Mouse (Mus musculus) large intestine, adult 2 months (tissue): ENCODE measurements at regions not wholly inside any gene's neighbourhood (a gene's known extent, or its start where the extent isn't known, plus 50 kb on each side); places are given as distances from the start of the nearest gene placed in this dataset.

Experiments used
- DNase-seq: peaks from one replicate; pipeline ENCODE4 v3.0.0-alpha.2; 2012; ENCODE audit warnings: low read depth, low spot score
- WGBS: fragments of 180-500 bp; shearing (Covaris S2); methylation state at CpG from one replicate; pipeline ENCODE4 v1.1.7; 2018; 5-methylcytosine and 5-hydroxymethylcytosine counted together

DNA sequence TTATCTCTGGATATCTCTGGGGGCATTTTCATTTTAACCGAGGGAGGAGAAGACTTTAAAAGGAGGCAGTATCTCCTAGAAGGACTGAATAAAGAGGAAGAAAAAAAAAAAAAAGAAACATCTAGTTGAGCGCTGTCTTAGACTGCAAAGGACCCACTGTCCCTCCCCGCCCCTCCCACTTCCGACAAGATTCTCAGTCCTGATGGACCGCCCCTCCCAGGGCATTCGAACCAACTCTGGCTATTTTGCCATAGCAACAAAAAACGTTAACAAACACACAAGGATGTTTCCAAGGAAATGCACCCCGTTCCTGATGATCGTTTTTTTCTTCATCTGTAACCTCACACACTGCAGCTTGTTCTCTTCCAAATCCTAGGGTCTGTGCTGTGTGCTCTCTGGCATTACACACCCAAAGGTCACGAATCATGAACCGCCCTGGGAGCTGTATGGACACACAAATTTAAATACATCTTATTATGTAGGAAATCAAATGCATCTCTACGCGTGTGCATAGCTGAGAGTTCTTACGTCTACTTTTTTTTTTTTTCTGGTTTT, 75.8 kb downstream of the Rnd3 start:
- WGBS = 39% methylated on average over 14 of the region's 14 CpGs

DNA sequence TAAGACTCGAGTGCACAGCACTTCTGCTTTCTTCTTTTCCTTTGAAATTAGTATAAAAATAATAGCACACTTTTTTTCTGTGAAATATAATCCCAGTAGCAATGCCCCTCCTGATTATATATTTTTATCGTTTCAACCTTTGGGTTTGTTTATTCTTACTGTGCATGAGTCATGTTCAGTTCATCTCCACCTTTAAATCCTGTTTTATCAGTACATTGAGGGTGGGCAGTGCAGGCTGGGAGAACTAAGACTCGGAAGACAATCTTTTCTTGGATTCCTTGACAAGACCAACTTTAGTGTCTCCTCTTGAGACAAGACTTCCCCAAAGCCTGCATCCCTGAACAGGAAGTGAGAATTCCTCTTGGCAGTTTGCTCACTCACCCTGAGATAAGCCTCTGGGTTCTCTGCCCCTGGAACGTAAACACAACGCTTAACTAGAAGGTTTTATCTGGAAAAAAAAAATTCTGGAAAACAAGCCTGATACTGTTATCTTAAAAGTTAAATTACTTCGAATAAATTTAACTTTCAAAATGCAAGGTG, 76.5 kb downstream of the Rnd3 start:
- DNase-seq = no peak
- 15% methylated on average over 6 of the region's 6 CpGs for WGBS

More for the DNA sequence above, 75.8 kb downstream of the Rnd3 start:
- no peak for DNase-seq

DNA sequence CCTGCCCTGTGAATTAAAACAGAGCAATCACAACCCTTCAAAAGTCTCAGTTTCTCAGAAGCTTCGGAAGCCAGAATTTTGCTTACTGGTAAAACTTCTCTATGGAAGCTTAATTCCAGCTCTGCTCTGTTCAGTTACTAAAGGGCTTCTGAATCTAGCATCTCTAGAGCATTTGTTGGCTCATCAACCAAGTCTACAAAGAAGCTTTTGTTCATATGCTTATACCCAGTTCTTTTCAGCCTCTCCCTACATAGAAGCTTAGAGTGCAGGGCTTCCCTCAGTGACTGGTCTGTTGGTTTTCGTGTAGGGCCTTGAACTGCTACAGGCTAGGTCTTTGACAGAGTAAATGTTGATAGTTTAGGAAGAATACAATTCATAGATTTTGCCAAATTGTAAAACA, 78.0 kb downstream of the Rnd3 start:
- DNase-seq = no peak
- 92% methylated on average over 2 of the region's 2 CpGs for WGBS

DNA sequence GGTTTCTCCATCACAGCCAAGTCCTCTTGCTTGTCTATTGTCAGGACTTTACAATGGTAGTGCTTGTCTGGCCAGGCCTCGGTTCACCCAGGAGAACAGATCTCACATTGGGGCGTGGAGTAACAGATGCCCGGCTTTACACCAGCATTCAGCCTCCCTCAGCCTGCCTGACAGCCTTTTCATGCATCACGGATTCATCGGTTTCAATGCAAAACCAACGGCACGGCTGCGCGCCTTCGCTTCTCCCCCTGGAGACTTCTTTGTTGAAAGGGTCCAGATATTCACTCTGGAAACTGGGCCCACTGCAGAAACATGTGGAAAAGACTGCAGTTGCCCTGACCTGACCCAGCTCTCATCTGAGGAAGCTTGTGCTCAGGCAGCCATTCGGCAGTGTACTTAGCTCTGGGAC, 82.5 kb downstream of the Rnd3 start:
- no peak for DNase-seq

DNA sequence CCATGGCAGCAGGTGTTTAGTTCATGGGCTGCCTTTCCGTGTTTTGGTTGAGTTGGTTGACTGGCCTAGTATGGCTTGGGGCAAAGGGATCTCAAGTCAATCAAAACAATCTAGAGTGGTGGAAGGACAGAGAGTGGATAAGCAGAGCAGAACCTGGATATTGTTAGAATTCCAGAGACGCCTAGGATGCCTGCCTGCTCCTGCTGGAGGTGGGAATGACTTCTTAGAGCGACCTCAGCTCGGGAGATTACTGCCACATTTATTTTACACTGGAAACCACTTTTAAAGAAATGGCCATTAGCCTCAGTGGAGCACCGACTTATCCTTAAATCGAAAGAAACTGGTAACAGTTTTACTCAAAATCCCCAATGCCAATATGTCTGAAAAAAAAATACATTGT, 83.1 kb downstream of the Rnd3 start:
- 87% methylated on average over 6 of the region's 6 CpGs for WGBS
- no peak for DNase-seq

More for the DNA sequence above, 82.5 kb downstream of the Rnd3 start:
- WGBS = 93% methylated on average over 11 of the region's 11 CpGs

DNA sequence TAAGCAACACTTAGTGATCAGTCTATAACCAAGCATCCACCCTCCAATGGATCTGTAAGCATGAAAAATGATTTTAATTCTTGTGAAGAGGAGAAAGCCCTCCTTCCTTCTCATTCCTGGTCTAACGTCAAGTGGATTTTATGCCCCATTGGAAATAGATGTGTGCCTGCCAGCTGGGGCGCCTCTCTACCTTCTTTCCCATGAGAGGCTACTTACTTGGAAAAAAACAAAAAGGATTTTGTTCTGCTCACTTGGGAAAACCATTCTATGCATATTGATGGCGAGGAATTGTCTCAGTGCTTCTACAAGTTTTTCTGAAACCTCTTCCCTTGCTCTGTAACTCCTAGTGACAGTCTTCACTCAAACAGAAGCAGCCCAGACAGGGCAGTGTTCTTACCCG, 84.1 kb downstream of the Rnd3 start:
- no peak for DNase-seq
- 93% methylated on average over 4 of the region's 4 CpGs for WGBS

DNA sequence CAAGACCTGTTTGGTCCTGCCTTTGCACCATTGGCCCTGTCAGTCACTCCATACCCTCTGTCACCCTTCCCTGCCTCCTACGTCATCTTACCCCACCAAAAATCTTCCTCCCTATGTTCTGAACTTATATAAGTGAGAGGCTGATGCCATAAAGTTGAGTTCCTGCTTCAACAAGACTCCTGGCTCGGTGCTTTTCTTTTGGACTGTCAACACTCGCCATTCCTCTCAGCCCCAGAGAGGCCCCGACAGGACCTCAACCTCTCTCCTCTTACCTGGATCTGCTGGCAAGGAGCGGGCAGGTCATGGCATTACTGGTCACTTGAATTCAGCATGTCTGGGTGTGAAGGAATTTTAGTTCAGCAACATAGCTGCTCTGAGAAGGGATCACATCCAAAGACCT, 86.9 kb downstream of the Rnd3 start:
- 91% methylated on average over 5 of the region's 5 CpGs for WGBS
- no peak for DNase-seq

DNA sequence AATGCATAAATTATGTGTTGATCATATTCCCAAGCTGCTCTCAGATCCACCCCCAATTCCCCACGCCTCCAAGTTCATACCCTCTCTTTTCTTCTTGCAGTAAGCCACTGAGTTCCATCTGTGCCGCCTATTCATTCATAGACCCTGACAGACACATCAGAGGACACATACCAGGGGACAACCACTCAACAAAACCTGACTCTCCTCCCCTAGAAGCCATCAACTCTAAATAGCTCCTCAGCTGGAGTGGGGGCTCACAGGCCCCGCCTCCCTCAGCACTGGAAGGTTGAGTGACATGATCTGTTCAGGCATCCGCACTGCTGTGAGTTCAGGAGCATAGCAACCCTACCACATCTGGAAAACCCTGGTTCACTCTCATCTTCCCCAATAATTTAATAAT, 90.8 kb downstream of the Rnd3 start:
- 93% methylated on average over 4 of the region's 4 CpGs for WGBS
- DNase-seq = no peak

DNA sequence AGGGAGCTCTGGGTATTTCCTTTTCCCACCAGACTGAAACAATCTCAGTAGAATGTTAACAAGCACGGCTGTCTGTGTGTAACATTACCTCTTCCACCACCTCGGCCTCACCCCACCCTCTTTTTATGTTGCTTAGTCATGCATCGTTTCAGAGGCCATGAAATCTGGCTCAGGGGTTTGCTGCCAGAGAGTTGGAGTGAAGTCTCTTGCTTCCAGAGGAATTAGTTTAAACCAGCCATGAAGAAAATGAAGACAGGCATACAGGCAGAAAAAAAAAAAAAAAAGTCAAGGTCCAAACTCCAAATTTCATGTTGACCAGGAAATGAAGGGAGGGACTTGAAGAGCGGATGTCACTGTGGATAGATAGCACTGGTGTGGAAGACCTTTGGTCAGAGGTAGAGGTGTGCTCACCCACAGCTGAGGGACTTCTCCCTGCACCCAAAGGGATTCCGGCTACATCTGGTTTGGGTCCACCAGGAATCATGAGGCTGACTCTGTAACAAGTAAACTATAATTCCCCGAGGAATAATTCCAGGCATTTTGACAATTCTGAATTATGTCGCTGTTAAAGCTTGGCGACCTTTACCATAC, 92.7 kb downstream of the Rnd3 start:
- peak; percentile 80 for DNase-seq
- 20% methylated on average over 8 of the region's 8 CpGs for WGBS

DNA sequence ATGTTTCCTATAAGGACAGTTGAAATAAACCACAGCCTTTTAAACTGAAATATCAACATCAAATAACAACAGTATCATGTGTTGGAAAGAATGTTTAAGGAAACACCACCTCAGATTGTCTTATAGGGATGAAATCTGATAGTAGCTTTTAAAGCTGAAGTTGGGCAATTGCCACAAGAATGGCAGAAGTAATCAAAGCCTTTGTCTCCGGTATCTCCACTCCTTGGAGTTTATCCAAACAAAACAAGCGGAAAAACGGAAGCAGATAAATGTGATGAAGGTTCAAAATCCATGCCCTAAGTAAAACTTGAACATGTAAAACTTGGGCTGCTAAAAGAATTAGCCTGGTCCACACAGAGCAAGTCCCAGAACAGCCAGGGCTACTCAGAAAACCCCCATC, 93.6 kb downstream of the Rnd3 start:
- no peak for DNase-seq
- WGBS = 13% methylated on average over 3 of the region's 3 CpGs

DNA sequence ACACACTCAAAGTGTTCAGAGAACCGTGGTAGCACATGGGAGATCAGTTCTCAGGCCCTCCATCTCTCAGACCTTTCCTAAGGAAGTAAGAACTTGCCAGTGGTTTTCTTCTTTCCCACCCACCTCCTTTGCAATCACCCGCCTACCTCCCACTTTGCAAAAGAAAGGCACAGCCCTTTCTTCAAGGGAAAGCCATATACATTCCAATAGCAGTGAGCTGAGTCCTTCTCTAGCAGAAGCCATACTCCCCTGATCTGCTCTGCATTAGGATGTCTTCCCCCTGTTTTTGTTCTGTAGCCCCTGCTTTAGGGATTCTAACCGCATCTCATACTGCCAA, 99.1 kb downstream of the Rnd3 start:
- DNase-seq = no peak
- WGBS = 80% methylated on average over 3 of the region's 3 CpGs

DNA sequence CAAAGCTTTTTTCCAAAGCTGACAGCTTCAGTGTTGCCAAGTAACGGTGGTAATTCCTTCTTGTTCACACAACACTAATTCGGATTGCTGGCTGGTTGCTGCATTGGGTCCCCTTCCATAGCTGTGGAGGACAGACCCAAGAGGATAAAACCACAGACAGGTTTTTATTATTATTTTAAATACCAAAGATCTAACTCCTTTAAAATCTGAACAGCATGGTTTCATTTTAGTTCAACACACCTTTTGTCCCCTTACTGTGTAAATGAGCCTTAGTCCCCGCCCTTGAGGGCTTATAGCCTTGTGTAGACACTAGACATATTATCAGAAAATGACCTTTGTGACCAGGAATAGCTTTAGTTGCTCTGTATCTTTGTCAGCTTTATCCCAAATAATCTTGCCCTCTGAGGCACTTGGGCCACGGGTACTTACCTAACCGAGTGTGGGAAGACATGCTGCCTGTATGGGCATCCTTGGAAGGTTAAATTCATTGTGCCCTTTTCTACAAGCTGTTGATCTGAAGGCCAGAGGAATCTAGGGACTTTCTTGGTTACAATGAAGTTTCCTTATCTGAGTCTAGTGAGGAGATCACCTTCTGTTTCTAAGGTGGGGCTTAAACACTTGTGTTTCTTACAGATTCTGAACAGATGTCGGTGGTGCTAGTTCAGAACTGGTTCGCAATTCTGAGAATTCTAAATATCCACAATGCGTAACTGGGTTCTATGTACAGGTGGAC, 99.6 kb downstream of the Rnd3 start:
- 43% methylated on average over 8 of the region's 8 CpGs for WGBS
- no peak for DNase-seq

DNA sequence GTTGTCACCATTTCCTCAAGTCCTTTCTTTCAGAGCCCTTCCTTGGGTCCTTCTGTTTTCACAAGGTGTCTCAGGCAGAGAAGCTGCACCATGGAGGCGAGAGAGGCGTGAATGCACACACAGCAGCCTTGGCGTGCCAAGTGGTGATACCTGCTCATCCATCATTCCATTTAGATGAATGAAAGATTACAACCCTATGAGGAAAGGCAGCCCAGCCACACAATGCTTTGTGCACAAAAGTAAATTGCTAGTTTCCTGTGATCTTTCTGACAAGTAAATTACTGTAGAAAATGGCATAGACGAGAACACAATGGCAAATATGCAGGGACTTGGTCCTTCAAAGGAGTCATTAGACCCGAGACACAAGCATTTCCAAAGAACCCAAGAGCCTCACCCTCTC, 101.4 kb downstream of the Rnd3 start:
- 94% methylated on average over 5 of the region's 5 CpGs for WGBS
- DNase-seq = no peak

DNA sequence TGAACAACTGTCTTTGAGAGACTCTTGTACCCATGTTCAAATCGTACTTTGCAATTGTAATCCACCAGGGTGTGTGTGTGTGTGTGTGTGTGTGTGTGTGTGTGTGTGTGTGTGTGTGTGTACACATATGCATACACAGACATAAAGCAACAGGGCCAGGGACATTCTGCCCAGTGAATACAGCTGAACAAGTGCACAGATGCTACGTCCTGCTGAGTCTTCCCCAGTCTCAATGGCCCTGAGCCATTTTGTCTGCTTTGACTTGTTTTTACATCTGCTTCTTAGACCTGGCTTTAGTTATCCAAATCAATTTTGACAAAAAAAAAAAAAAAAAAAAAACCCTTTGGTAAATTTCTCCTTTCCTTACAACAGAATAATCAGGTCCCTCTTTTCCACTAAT, 103.3 kb downstream of the Rnd3 start:
- whole genome bisulfite sequencing = 83% methylated on average over 2 of the region's 2 CpGs
- no peak for DNase-seq

DNA sequence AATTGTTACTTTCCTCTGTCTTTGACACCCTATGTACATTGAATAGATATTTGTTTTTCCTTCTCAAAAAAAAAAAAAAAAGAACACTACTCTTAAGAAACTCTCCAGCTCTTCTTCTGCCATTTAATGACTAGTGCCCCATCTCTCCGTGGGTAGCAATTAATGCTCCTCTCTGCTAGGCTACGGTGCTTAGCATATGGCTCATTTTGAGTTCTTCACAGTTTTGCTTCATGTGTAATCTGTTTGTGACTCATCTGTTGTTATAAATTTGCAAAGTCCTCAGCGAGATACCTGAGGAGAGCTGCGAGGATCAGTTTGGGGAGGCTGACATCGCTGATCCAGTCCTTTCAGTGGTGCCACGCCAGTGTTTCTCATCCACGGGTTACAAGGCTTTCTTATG, 107.8 kb downstream of the Rnd3 start:
- 37% methylated on average over 7 of the region's 7 CpGs for whole genome bisulfite sequencing
- DNase-seq = no peak

DNA sequence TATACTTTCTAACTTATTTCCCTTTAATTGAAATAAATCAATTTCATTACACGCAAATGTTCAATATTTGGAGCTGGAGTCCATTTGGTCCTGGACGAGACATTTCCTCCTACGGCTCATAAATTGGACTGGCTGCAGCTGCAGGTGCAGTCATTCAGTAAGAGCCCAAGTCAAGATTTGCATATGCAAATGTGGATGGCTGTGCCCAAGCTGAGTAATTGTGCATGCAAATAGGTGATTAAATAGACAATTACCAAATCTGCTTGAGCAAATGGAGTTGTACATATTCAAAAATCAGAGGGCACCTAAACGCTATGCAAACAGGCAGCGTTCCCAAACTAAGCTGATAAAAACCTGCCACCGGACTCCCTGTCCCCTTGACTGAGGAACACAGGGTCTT, 110.2 kb downstream of the Rnd3 start:
- 69% methylated on average over 6 of the region's 6 CpGs for WGBS
- DNase-seq = no peak

DNA sequence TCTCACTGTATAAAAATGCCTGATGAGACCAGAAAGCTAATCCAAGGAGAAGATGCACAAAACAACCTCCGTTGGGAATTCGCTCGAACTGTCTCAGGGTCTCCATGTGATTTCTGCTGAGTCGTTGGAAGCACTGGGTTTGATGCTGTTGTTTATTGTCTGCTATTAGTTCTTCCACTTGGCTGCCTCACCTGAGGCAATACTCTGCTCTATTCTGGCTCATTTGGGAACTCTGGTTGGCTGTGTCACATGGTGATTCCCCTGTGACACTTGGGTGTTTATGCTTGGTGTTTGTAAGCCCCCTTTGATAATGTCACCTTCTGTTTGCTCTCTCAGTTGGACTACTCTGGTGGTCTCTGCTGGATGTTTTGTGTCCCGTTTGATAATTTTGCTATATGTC, 111.9 kb downstream of the Rnd3 start:
- DNase-seq = no peak
- WGBS = 82% methylated on average over 5 of the region's 5 CpGs

DNA sequence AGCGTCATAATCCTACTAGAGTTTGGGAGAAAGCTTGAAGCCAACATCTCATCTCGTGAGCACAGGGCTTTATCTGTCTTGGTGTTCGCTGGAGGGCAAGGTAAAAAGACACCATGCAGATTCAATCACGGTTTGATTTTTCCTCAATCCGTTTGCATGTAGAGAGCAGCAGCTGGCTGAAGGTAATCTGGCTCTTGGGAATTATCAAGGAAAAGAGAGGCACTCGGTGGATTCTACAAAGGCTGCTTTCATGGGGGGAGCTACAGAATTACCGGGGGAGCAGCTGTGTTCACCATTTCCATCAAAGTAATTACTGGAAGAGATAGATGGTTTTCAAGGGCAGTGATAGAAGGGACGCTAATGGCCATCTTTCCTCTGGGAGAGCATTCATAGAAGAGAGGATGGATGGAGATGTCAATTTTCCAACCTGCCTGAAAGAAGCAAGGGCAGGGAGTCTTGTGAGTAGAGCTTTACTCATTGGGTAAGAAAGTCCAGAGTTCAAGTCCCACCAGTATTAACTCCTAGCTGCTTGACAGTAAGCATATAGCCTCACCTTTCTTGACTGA, 112.6 kb downstream of the Rnd3 start:
- DNase-seq = no peak
- 89% methylated on average over 8 of the region's 8 CpGs for WGBS

DNA sequence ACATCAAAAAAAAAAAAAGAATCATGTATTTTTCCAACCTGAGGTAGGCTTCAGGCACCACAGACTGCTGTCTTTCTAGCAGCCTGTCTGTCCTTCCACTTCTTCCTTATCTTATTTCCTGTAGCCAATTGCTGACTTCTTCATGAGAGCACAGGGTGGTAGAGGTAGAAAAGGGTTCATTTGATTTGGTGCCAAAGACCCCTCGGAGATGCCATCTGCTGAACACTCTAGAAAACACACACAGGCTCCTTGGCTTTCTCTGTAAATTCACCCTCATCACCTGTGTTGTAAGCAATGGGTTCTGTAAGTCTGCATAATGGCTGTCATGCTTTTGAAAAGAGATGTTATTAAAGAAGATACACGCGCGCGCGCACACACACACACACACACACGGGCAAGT, 115.0 kb downstream of the Rnd3 start:
- DNase-seq = no peak
- WGBS = 94% methylated on average over 7 of the region's 7 CpGs

DNA sequence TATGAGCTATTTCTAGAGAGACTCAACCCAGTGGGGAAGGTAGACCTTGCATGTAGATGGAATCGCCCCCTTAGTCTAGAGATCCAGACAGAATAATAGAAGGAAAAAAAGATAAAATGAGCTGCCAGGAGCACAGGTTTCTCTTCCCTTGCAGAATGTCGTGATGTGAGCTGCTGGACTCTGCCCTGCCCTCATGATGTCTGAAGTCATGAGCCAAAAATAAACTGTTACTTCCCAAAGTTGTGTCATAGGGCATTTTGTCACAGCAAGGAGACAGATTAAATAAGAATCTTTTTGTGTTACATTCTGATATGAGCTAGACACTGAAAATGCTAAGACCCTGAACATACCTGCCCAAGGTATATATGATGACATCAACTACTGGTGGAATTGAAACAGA, 126.4 kb downstream of the Rnd3 start:
- DNase-seq = no peak
- 64% methylated on average over 2 of the region's 2 CpGs for WGBS

DNA sequence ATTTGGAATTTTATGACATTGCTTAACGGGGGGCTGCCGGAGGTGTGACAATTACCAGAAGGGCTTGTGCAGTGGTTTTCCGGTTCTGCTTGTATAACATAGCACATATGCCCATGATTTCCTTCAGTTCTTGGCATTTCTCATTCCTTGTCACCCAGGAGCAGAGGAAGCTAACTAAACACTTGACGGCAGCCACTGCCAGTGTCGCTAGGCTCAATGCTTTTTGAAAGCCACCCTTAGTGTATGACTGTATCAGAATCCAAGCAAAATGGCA, 132.8 kb downstream of the Rnd3 start:
- 80% methylated on average over 5 of the region's 5 CpGs for WGBS
- DNase-seq = no peak
